Mouse (Mus musculus): ENCODE measurements around the gene Zfp326. TPM values are rescaled to one million over a fixed set of nuclear protein-coding genes. Genes with fewer than 3 reads are reported as not detected.
"Not testable (repeated sequence)": the region's sequence is repeated elsewhere in the genome, so short reads cannot be mapped to it uniquely, and the experiment has no call there.

Gene Zfp326
- polyA plus RNA-seq, 1 experiment from 2014 or later: 41.4 TPM

DNA sequence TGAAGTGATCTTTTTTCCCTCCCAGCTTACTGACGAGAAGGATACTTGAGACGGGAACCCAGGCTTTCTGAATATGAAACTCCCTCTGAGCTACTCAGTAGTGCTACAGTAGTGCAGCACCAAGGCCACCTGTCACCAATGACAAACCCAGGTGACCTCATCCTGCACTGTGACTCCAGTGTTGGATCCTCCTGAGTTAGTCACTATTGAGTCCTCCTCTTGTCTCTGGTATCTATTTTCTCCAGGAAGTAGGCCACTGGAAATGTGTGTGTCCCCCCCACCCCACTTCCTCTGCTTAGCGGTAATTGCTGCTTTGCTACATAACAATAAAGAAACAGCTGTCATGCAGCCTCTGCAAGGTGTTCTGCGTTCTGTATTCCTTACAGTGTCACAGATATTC is 27.1 kb upstream of the Zfp326 start:
- peaks cover 18% of the 10 kb centered on the region for H3K4me1 ChIP-seq
- whole genome bisulfite sequencing: 56% methylated on average over 4 of the region's 4 CpGs
- H3K27ac ChIP-seq: peak overlapping the region; percentile 16; the same call in 1 of the 2 replicates
- no peak for ATAC-seq (ENCODE audit: borderline replicate concordance, extremely low read depth, low FRiP score, low TSS enrichment)
- no peak overlapping the region for H3K4me3 ChIP-seq
- no peaks in the 10 kb centered on the region for H3K9me3 ChIP-seq
- H3K27me3 ChIP-seq: no peaks in the 10 kb centered on the region
- no peak overlapping the region for H3K4me2 ChIP-seq
- no peaks in the 10 kb centered on the region for H3K36me3 ChIP-seq
- H3K9ac ChIP-seq: no peak overlapping the region

- WGBS: 28% methylated on average over 3 of the region's 3 CpGs
- Histone ChIP-seq H3K9ac (no peak overlapping the region), H3K27ac (peak overlapping the region; percentile 16; the same call in 1 of the 2 replicates), H3K9me3 (no peaks in the 10 kb centered on the region), H3K4me1 (peaks cover 18% of the 10 kb centered on the region), H3K27me3 (no peaks in the 10 kb centered on the region), H3K36me3 (no peaks in the 10 kb centered on the region), H3K4me2 (no peak overlapping the region), H3K4me3 (no peak overlapping the region)
- 0 out of 2 replicates have a peak, but pooled peaks have one; percentile 23 for ATAC-seq (ENCODE audit: borderline replicate concordance, extremely low read depth, low FRiP score, low TSS enrichment)
Observed at GRCm38 (mm10) chr5:105849643-105850042, 26.7 kb upstream of the Zfp326 start.

DNA sequence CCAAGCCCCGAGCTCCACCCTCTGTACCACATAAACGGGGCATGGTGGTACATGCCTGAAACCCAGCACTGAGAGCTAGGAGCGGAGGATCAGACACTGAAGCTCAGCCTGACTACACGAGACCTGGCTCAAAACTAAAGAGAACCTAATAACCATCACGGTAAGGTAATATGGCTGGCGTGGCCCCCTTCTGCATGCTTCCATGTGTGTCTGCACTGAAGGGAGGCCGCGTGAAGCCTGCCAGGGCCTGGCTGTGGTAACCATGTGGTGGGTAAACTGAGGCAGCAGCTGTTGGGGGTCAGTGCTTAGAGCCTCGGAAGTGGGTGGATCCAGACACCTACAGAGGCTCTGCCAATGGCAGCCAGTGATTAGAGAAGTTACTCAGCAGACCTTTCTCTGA is 23.1 kb upstream of the Zfp326 start:
- Histone ChIP-seq H3K27ac (no peak overlapping the region), H3K27me3 (no peaks in the 10 kb centered on the region), H3K4me2 (no peak overlapping the region), H3K9ac (no peak overlapping the region), H3K9me3 (no peaks in the 10 kb centered on the region), H3K36me3 (no peaks in the 10 kb centered on the region), H3K4me3 (no peak overlapping the region), H3K4me1 (peaks cover 18% of the 10 kb centered on the region)
- 83% methylated on average over 9 of the region's 9 CpGs for WGBS
- no peak for ATAC-seq (ENCODE audit: borderline replicate concordance, extremely low read depth, low FRiP score, low TSS enrichment)

DNA sequence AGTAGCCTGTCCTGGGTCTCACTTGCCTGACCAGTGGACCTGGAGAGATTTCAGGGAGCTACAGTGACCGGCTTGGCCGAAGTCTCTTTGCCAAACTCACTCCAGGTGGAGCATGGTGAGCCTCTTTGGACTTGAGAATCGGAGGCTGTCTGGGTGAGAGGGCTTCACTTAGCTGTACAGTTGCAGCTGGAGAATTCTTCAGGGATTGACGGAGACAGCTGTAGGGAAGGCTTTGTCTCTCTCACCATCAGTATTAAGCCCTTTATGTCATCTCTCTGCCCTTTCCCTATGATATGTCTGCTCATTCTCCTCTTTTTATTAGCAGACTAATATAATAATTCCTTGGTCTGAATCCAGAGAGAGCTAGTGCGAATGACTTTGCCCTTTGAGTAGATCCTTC is 18.9 kb upstream of the Zfp326 start:
- no peaks in the 10 kb centered on the region for H3K9me3 ChIP-seq
- no peak overlapping the region for H3K27ac ChIP-seq
- no peak overlapping the region for H3K4me3 ChIP-seq
- H3K36me3 ChIP-seq: no peaks in the 10 kb centered on the region
- H3K4me2 ChIP-seq: no peak overlapping the region
- ATAC-seq (ENCODE audit: borderline replicate concordance, extremely low read depth, low FRiP score, low TSS enrichment): no peak
- H3K4me1 ChIP-seq: peaks cover 18% of the 10 kb centered on the region
- 76% methylated on average over 5 of the region's 5 CpGs for WGBS
- H3K9ac ChIP-seq: no peak overlapping the region
- H3K27me3 ChIP-seq: no peaks in the 10 kb centered on the region

- peak overlapping the region; percentile 78 for H3K27ac ChIP-seq
- WGBS: 39% methylated on average over 8 of the region's 8 CpGs
- H3K4me2 ChIP-seq: no peak overlapping the region
- no peak overlapping the region for H3K9ac ChIP-seq
- no peak overlapping the region for H3K4me3 ChIP-seq
- H3K9me3 ChIP-seq: no peaks in the 10 kb centered on the region
- no peaks in the 10 kb centered on the region for H3K36me3 ChIP-seq
- peaks cover 18% of the 10 kb centered on the region for H3K4me1 ChIP-seq
- no peaks in the 10 kb centered on the region for H3K27me3 ChIP-seq
- ATAC-seq (ENCODE audit: borderline replicate concordance, extremely low read depth, low FRiP score, low TSS enrichment): peak; percentile 89
Observed at GRCm38 (mm10) chr5:105858754-105859694, 17.3 kb upstream of the Zfp326 start.

DNA sequence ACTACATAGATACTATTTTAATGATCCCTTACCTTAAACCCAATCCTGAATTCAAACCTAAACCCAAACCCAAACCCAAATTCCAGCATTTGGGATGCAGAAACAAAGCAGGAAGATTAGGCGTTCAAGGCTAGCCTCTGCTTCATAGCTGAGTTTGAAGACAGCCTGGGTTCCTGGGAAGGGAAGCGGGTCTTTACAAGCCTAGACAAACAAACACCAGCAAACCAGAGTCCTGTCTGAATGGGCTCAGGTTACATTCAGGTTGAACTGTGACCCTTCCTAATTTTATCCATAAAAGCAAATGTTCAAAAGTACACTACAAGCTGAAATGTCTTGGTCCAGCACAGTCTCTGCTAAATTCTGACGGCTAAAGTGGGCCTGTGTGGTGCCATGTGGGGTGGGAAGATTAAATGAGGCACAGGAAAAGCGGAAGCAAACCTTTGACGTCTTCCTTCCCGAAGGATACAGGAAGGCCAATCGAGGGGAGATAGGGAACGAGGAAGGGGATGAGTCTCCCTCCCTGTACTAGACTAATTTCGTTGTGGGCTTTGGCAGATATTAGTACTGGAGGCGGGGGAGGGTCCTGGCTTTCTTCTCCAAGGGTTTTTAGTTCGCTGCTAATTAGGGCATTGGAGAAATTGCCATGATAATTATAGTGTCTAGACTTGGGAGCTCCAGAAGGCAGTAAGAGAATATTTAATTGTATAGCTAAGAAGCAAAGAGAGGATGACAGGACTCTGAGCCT is 16.5 kb upstream of the Zfp326 start:
- Histone ChIP-seq H3K4me1 (peaks cover 18% of the 10 kb centered on the region), H3K27ac (peak overlapping the region; percentile 78), H3K9ac (no peak overlapping the region), H3K4me2 (no peak overlapping the region), H3K4me3 (no peak overlapping the region), H3K27me3 (no peaks in the 10 kb centered on the region), H3K36me3 (no peaks in the 10 kb centered on the region), H3K9me3 (no peaks in the 10 kb centered on the region)
- WGBS: 44% methylated on average over 11 of the region's 11 CpGs
- ATAC-seq (ENCODE audit: borderline replicate concordance, extremely low read depth, low FRiP score, low TSS enrichment): no peak

DNA sequence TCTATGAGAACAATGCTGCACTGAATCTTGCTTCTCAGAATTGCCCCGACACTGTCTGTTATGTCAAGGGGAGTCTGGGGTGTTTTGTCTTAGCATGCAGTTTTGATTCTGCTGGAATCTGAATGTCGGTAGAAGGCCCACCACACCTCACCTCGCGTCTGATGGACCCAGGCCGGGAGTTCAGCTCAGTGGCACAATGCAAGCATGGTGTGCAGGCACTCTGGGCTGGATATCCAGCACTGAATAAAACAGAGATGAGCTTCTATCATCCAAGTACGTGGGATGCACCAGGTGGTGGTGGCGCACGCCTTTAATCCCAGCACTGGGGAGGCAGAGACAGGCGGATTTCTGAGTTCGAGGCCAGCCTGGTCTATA is 15.9 kb upstream of the Zfp326 start:
- WGBS: 80% methylated on average over 10 of the region's 10 CpGs
- peak overlapping the region; percentile 78; the same call in 1 of the 2 replicates for H3K27ac ChIP-seq

DNA sequence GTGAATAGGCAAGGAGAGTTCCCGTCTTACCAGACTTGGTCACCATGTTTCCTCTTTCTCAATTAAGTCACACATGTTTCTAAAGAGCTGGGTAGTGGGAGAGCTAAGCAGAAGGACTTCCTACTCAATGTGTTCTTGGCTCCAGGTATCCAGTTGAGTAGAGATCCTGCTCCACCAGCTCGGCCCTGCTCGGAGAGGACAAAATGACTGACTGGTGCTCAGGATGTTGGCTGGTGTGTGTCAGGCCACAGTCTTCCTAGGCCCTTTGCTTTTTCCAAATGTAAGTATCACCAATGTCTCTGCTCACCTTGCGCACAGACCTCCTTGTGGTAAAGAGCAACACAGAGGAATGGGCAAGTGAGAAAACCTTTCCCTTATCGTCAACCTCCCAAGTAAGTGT is 14.7 kb upstream of the Zfp326 start:
- no peak for ATAC-seq (ENCODE audit: borderline replicate concordance, extremely low read depth, low FRiP score, low TSS enrichment)
- H3K36me3 ChIP-seq: no peaks in the 10 kb centered on the region
- no peaks in the 10 kb centered on the region for H3K27me3 ChIP-seq
- H3K4me2 ChIP-seq: no peak overlapping the region
- H3K4me1 ChIP-seq: peaks cover 18% of the 10 kb centered on the region
- no peaks in the 10 kb centered on the region for H3K9me3 ChIP-seq
- no peak overlapping the region for H3K4me3 ChIP-seq
- H3K27ac ChIP-seq: no peak overlapping the region
- no peak overlapping the region for H3K9ac ChIP-seq
- WGBS: 91% methylated on average over 5 of the region's 5 CpGs

More for the DNA sequence above, 15.9 kb upstream of the Zfp326 start:
- H3K36me3 ChIP-seq: no peaks in the 10 kb centered on the region
- no peaks in the 10 kb centered on the region for H3K9me3 ChIP-seq
- no peak overlapping the region for H3K4me3 ChIP-seq
- H3K9ac ChIP-seq: no peak overlapping the region
- peaks cover 18% of the 10 kb centered on the region for H3K4me1 ChIP-seq
- H3K4me2 ChIP-seq: no peak overlapping the region
- H3K27me3 ChIP-seq: no peaks in the 10 kb centered on the region
- ATAC-seq (ENCODE audit: borderline replicate concordance, extremely low read depth, low FRiP score, low TSS enrichment): no peak

GRCm38 (mm10) chr5:105865110-105865628 is 11.2 kb upstream of the Zfp326 start:
- not testable (repeated sequence) for H3K36me3 ChIP-seq; H3K27ac ChIP-seq; H3K4me2 ChIP-seq; H3K4me3 ChIP-seq; H3K9me3 ChIP-seq; ATAC-seq (ENCODE audit: borderline replicate concordance, extremely low read depth, low FRiP score, low TSS enrichment); H3K9ac ChIP-seq; H3K27me3 ChIP-seq
- WGBS: 54% methylated on average over 5 of the region's 5 CpGs
- peaks cover 11% of the 10 kb centered on the region for H3K4me1 ChIP-seq

- 22% methylated on average over 4 of the region's 4 CpGs for WGBS
- ATAC-seq (ENCODE audit: borderline replicate concordance, extremely low read depth, low FRiP score, low TSS enrichment): no peak
- no peaks in the 10 kb centered on the region for H3K9me3 ChIP-seq
- H3K4me3 ChIP-seq: no peak overlapping the region
- no peaks in the 10 kb centered on the region for H3K36me3 ChIP-seq
- peak overlapping the region; percentile 19; the same call in 1 of the 2 replicates for H3K4me2 ChIP-seq
- peaks cover 4% of the 10 kb centered on the region; the same call in 1 of the 2 replicates for H3K27me3 ChIP-seq
- no peak overlapping the region for H3K9ac ChIP-seq
- H3K4me1 ChIP-seq: peaks cover 10% of the 10 kb centered on the region
- H3K27ac ChIP-seq: peak overlapping the region; percentile 13; the same call in 1 of the 2 replicates
Observed at GRCm38 (mm10) chr5:105867427-105867826, 8.9 kb upstream of the Zfp326 start.

DNA sequence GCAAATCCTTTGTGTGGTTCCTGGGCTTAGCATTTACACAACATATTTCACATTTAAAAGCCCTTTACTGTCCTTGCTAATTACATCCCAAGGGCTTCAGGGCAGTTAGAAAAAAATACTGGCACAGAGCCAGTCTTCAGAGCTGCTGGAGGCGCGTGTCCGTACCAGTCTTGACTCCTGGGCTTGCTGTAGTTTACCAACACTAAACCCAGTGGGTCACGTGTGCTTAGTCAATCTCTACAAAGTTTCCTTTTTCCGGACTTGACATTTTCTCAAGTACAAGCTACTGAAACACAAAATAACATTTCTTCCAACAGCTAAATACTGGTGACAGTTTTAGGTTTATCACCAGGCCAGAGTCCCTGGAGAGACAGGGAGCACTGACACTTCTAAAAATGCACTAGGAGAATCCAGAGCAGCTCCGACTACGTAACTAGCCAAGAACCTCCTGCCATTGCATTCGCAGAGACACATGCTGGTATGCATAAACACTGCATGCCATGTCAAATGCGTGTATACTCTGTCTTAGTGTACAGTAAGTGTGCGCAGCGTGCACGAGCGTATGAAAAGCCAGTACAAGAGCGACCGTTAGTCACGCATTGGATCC is 8.4 kb upstream of the Zfp326 start:
- H3K27me3 ChIP-seq: peaks cover 4% of the 10 kb centered on the region; the same call in 1 of the 2 replicates
- H3K27ac ChIP-seq: peak overlapping the region; percentile 13; the same call in 1 of the 2 replicates
- H3K4me3 ChIP-seq: no peak overlapping the region
- peak overlapping the region; percentile 19; the same call in 1 of the 2 replicates for H3K4me2 ChIP-seq
- peaks cover 10% of the 10 kb centered on the region for H3K4me1 ChIP-seq
- no peaks in the 10 kb centered on the region for H3K9me3 ChIP-seq
- WGBS: 35% methylated on average over 16 of the region's 16 CpGs
- H3K9ac ChIP-seq: no peak overlapping the region
- peak; percentile 81; the same call in 1 of the 2 replicates for ATAC-seq (ENCODE audit: borderline replicate concordance, extremely low read depth, low FRiP score, low TSS enrichment)
- H3K36me3 ChIP-seq: no peaks in the 10 kb centered on the region

Data from lung, embryonic 15.5 days (tissue).